Mouse (Mus musculus): Measurements from ENCODE around the gene Tango6. TPM values are rescaled to one million over a fixed set of nuclear protein-coding genes. Genes with fewer than 3 reads are reported as not detected.
A peak's percentile ranks its signal among the peaks of the same experiment; 100 is the strongest.

Tango6 gene
- polyA plus RNA-seq, 1 experiment from 2014 or later: 6.4 TPM

DNA sequence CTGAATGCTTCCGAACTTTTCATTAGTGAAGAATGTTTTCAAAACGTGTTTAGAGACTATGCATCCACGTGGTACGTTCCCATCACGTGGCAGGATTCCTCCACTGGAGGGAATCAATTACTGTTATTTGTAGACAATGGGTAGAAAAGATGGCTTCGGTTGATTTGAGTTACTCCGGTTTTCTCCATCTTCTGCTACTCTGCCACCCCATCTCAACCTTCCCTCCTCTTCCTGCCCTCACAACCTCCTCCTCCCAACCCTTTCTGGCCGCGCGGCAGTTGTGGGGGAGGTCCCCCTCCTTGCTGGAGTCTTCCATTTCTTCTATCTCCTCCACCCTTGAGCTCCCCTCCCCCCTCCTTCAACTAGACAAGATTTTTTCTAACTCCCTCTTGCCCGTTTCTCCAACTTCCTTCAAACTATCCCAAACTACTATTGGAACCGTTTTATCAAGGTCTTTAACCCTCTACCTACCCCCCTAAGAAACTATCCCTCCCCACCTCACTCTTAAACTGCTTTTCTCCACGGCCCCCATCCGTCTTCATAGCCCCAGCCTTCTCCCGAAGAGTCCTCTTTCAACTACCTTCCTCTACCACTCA, 209.4 kb downstream of the Tango6 start:
- Histone ChIP-seq H3K4me1 (peaks cover 50% of the 10 kb centered on the region), H3K36me3 (peaks cover 34% of the 10 kb centered on the region), H3K9ac (peak overlapping the region; percentile 97), H3K27me3 (replicated peaks) (no peaks in the 10 kb centered on the region), H3K4me3 (peak overlapping the region; percentile 94), H3K9me3 (replicated peaks) (no peaks in the 10 kb centered on the region), H3K27ac (peak overlapping the region; percentile 92), H3K4me2 (peak overlapping the region; percentile 90)
- ATAC-seq: 0 out of 2 replicates have a peak, but pooled peaks have one; percentile 30
- WGBS (ENCODE audit: insufficient replicate concordance): 2% methylated on average over 15 of the region's 15 CpGs

GRCm38 (mm10) chr8:106892806-106893451, 210.1 kb downstream of the Tango6 start:
- 2% methylated on average over 47 of the region's 57 CpGs for WGBS (ENCODE audit: insufficient replicate concordance)
- ATAC-seq: peak; percentile 81

GRCm38 (mm10) chr8:106893481-106894156, 210.8 kb downstream of the Tango6 start, which contains the start of gene Utp4:
Gene Utp4, plus strand, starts transcription at chr8:106893636.
- peak within 1 kb of the TSS; percentile 94 for H3K4me3 ChIP-seq
- no peaks in the 10 kb centered on the region for H3K9me3 ChIP-seq (replicated peaks)
- peaks cover 46% of the 10 kb centered on the region for H3K36me3 ChIP-seq
- peak within 1 kb of the TSS; percentile 97 for H3K9ac ChIP-seq
- ATAC-seq: peak; percentile 94
- peak within 1 kb of the TSS; percentile 90 for H3K4me2 ChIP-seq
- under 1% methylated on average over 60 of the region's 63 CpGs for WGBS (ENCODE audit: insufficient replicate concordance)
- H3K27ac ChIP-seq: peak within 1 kb of the TSS; percentile 92
- H3K27me3 ChIP-seq (replicated peaks): no peaks in the 10 kb centered on the region
- peaks cover 47% of the 10 kb centered on the region for H3K4me1 ChIP-seq

More at GRCm38 (mm10) chr8:106892806-106893451, 210.1 kb downstream of the Tango6 start:
- Histone ChIP-seq H3K36me3 (peaks cover 39% of the 10 kb centered on the region), H3K27ac (peak overlapping the region; percentile 92), H3K27me3 (replicated peaks) (no peaks in the 10 kb centered on the region), H3K4me1 (peaks cover 50% of the 10 kb centered on the region), H3K9ac (peak overlapping the region; percentile 97), H3K4me2 (peak overlapping the region; percentile 90), H3K4me3 (peak overlapping the region; percentile 94), H3K9me3 (replicated peaks) (no peaks in the 10 kb centered on the region)

GRCm38 (mm10) chr8:106899473-106899872, 216.6 kb downstream of the Tango6 start:
- Histone ChIP-seq H3K4me1 (peaks cover 11% of the 10 kb centered on the region), H3K4me2 (no peak overlapping the region), H3K27me3 (replicated peaks) (no peaks in the 10 kb centered on the region), H3K9me3 (replicated peaks) (no peaks in the 10 kb centered on the region), H3K36me3 (peaks cover 96% of the 10 kb centered on the region), H3K27ac (no peak overlapping the region), H3K4me3 (no peak overlapping the region), H3K9ac (no peak overlapping the region)
- no peak for ATAC-seq
- WGBS (ENCODE audit: insufficient replicate concordance): 77% methylated on average over 5 of the region's 5 CpGs

Other genes starting within 250 kb of the Tango6 start
- not detected in 2 replicates for gene 6030452D12Rik, start 182.5 kb upstream of the Tango6 start, polyA plus RNA-seq (2016; fragmentation: Nextera tagmentation; extraction: Ambion mirVana)
- gene Cdh3, start 172.2 kb upstream of the Tango6 start, polyA plus RNA-seq (2016; fragmentation: Nextera tagmentation; extraction: Ambion mirVana): 6.8 and 6.9 TPM in 2 replicates
- 4.0 and 7.1 TPM in 2 replicates for gene Gm10073, start 109.6 kb upstream of the Tango6 start, polyA plus RNA-seq (2016; fragmentation: Nextera tagmentation; extraction: Ambion mirVana)
- gene Cdh1, start 79.7 kb upstream of the Tango6 start, polyA plus RNA-seq (2016; fragmentation: Nextera tagmentation; extraction: Ambion mirVana): 10.7 and 11.4 TPM in 2 replicates
- gene Has3, start 187.2 kb downstream of the Tango6 start, polyA plus RNA-seq (2016; fragmentation: Nextera tagmentation; extraction: Ambion mirVana): 0.04 TPM in 2 replicates
- 69.5 and 73.2 TPM in 2 replicates for gene Utp4, start 210.6 kb downstream of the Tango6 start, polyA plus RNA-seq (2016; fragmentation: Nextera tagmentation; extraction: Ambion mirVana)